Mouse (Mus musculus) hindbrain, embryonic 10.5 days (tissue): Measurements from ENCODE around the gene Ppa2. TPM values are rescaled to one million over a fixed set of nuclear protein-coding genes. Genes with fewer than 3 reads are reported as not detected.

ENCODE experiments used
- DNase-seq: peaks from one replicate; pipeline ENCODE4 v3.0.0-alpha.2; 2017; ENCODE audit warnings: low spot score
- H3K27ac ChIP-seq: fragments of 300-500 bp; sonication (generic); 2 replicates; pipeline ENCODE4 v1.5.1; 2016; ENCODE audit warnings: mild to moderate bottlenecking, moderate library complexity
- H3K27me3 ChIP-seq: fragments of 300-500 bp; sonication (generic); 2 replicates; pipeline ENCODE4 v1.6.1; 2016; ENCODE audit warnings: mild to moderate bottlenecking; ENCODE audit not compliant: poor library complexity, insufficient read depth, severe bottlenecking
- H3K36me3 ChIP-seq: fragments of 300-500 bp; sonication (generic); 2 replicates; pipeline ENCODE4 v1.6.1; 2016; ENCODE audit warnings: mild to moderate bottlenecking, moderate library complexity
- H3K4me1 ChIP-seq: fragments of 300-500 bp; sonication (generic); replicated peaks from 2 replicates; pipeline ENCODE4 v1.6.1; 2016; ENCODE audit warnings: mild to moderate bottlenecking
- H3K4me3 ChIP-seq: fragments of 300-500 bp; sonication (generic); 2 replicates; pipeline ENCODE4 v1.5.1; 2016; ENCODE audit warnings: mild to moderate bottlenecking, moderate library complexity
- H3K9me3 ChIP-seq: fragments of 300-500 bp; sonication (generic); 2 replicates; pipeline ENCODE4 v1.6.1; 2016; ENCODE audit warnings: mild to moderate bottlenecking, moderate library complexity
- polyA plus RNA-seq: library from polyadenylated mRNA; unstranded; fragments of >200 nt; fragmentation: Nextera tagmentation; extraction: Ambion mirVana; gene quantifications from 2 replicates; pipeline ENCODE4 v1.2.1, GENCODE M21; 2016

The Ppa2 gene
- polyA plus RNA-seq, 1 experiment from 2014 or later = 79.3 TPM

GRCm38 (mm10) chr3:133423073-133423472, 113.2 kb downstream of the Ppa2 start:
- no peak overlapping the region for H3K4me3 ChIP-seq
- no peaks in the 10 kb centered on the region for H3K4me1 ChIP-seq
- no peak overlapping the region for H3K27ac ChIP-seq
- H3K36me3 ChIP-seq = no peaks in the 10 kb centered on the region
- no peaks in the 10 kb centered on the region for H3K27me3 ChIP-seq
- no peak for DNase-seq
- H3K9me3 ChIP-seq = no peaks in the 10 kb centered on the region

Other genes with a start within 250 kb of the Ppa2 start
- gene Ints12, start 218.3 kb upstream of the Ppa2 start, polyA plus RNA-seq = 23.2 and 24.5 TPM in 2 replicates
- gene Gstcd, start 218.1 kb upstream of the Ppa2 start, polyA plus RNA-seq = 9.0 and 9.8 TPM in 2 replicates
- gene Arhgef38, start 75.2 kb upstream of the Ppa2 start, polyA plus RNA-seq = 0.16 and 0.42 TPM in 2 replicates
- 16.1 and 20.9 TPM in 2 replicates for gene Tet2, start 235.0 kb downstream of the Ppa2 start, polyA plus RNA-seq